Mouse (Mus musculus) megakaryocyte, embryonic 14.5 days (primary cell): ENCODE results near the gene Actn2.

ENCODE experiments used
- FLI1 ChIP-seq: IDR thresholded peaks from 2 replicates; pipeline ENCODE4 v1.6.1; 2012; ENCODE audit warnings: low read length, inconsistent platforms, mixed read lengths
- GATA1 ChIP-seq: IDR thresholded peaks from 3 replicates; pipeline ENCODE4 v1.6.1; 2012; ENCODE audit warnings: mixed read lengths, low read length, inconsistent platforms, borderline replicate concordance

DNA sequence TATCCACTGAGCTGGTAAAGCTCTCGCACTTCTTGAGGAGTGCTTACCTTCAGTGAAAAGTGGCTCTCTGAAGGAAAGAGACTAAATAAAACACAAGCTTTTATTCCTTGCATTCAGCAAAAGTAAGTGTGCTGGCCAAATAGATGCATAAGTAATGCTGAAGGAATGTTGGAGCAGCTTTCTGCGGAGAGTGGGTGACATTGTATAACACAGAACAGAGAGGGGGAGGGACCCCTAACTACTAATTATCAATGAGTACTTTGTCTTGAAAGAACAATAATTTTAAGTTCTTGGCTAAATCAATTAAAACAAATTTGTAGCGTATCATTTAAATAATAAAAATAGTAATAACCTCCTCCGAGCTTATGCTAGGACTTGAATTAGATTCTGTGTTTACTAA, 29.2 kb downstream of the Actn2 start:
- TF ChIP-seq GATA1 (no peak), FLI1 (no peak)
